Mouse (Mus musculus) urinary bladder, postnatal 10 days (tissue): ENCODE data around the gene Fez1.

Experiments used
- DNase-seq: peaks from one replicate; pipeline ENCODE4 v3.0.0; 2022; ENCODE audit warnings: low spot score

The Fez1 gene

GRCm38 (mm10) chr9:36833914-36834313 is 12.2 kb downstream of the Fez1 start:
- DNase-seq = no peak

- no peak for DNase-seq
Measured at GRCm38 (mm10) chr9:36846346-36846745, 24.7 kb downstream of the Fez1 start.

GRCm38 (mm10) chr9:36848661-36849060 is 27.0 kb downstream of the Fez1 start:
- no peak for DNase-seq

GRCm38 (mm10) chr9:36850091-36850490 is 28.4 kb downstream of the Fez1 start:
- DNase-seq = no peak

GRCm38 (mm10) chr9:36852175-36852574 is 30.5 kb downstream of the Fez1 start:
- no peak for DNase-seq

GRCm38 (mm10) chr9:36856351-36856750 is 34.7 kb downstream of the Fez1 start:
- no peak for DNase-seq

- no peak for DNase-seq
Measured at GRCm38 (mm10) chr9:36857476-36858117, 35.9 kb downstream of the Fez1 start.

- no peak for DNase-seq
Measured at GRCm38 (mm10) chr9:36858677-36859076, 37.0 kb downstream of the Fez1 start.

- no peak for DNase-seq
Measured at GRCm38 (mm10) chr9:36862576-36862975, 40.9 kb downstream of the Fez1 start.

- DNase-seq = no peak
Measured at GRCm38 (mm10) chr9:36863694-36864093, 42.0 kb downstream of the Fez1 start.

GRCm38 (mm10) chr9:36864862-36865813 is 43.5 kb downstream of the Fez1 start:
- DNase-seq = no peak

GRCm38 (mm10) chr9:36868662-36869061 is 47.0 kb downstream of the Fez1 start:
- no peak for DNase-seq

GRCm38 (mm10) chr9:36870263-36870662 is 48.6 kb downstream of the Fez1 start:
- DNase-seq = no peak

- no peak for DNase-seq
Measured at GRCm38 (mm10) chr9:36873796-36874195, 52.1 kb downstream of the Fez1 start.

- no peak for DNase-seq
Measured at GRCm38 (mm10) chr9:36876313-36876712, 54.6 kb downstream of the Fez1 start.

- no peak for DNase-seq
Measured at GRCm38 (mm10) chr9:36876787-36877186, 55.1 kb downstream of the Fez1 start.

- no peak for DNase-seq
Measured at GRCm38 (mm10) chr9:36881615-36882014, 60.0 kb downstream of the Fez1 start.

- no peak for DNase-seq
Measured at GRCm38 (mm10) chr9:36882034-36882745, 60.5 kb downstream of the Fez1 start.

GRCm38 (mm10) chr9:36883569-36883968 is 61.9 kb downstream of the Fez1 start:
- DNase-seq = no peak

GRCm38 (mm10) chr9:36885237-36885636 is 63.6 kb downstream of the Fez1 start:
- DNase-seq = no peak

- DNase-seq = no peak
Measured at GRCm38 (mm10) chr9:36890552-36890951, 68.9 kb downstream of the Fez1 start.

- no peak for DNase-seq
Measured at GRCm38 (mm10) chr9:36893413-36893990, 71.8 kb downstream of the Fez1 start.
